8 mouse cellular contexts compared by ENCODE assay signal in genomic region chr17:78400130-78400840, GRCm38 (mm10). TPM values are rescaled to one million over a fixed set of nuclear protein-coding genes. Genes with fewer than 3 reads are reported as not detected.
A peak's percentile ranks its signal among the peaks of the same experiment; 100 is the strongest.
DNase-seq lines count a peak whose midpoint lies in the region; ATAC-seq and TF ChIP-seq lines count a peak whose summit lies in the region.

No protein-coding gene starts in this region.

- TF ChIP-seq CTCF in G1E (IDR thresholded peaks at IDR 0.05; ENCODE audit: low read depth, low read length), result no peak

- peak overlapping the region; percentile 47; the same call in 1 of the 2 replicates for H3K4me3 ChIP-seq in G1E (ENCODE audit: low read depth, low read length)
- H3K4me3 ChIP-seq in intestine, embryonic 15.5 days (replicated peaks), result no peak overlapping the region
- H3K4me3 ChIP-seq in midbrain, embryonic 14.5 days (replicated peaks; ENCODE audit: low read depth, low read length), result no peak overlapping the region

- 73% methylated on average over 12 of the region's 12 CpGs for WGBS in intestine, embryonic 15.5 days
- WGBS in midbrain, embryonic 14.5 days, result 88% methylated on average over 12 of the region's 12 CpGs

- H3K9me3 ChIP-seq in G1E (replicated peaks), result no peaks in the 10 kb centered on the region
- no peaks in the 10 kb centered on the region for H3K9me3 ChIP-seq in intestine, embryonic 15.5 days
- H3K9me3 ChIP-seq in midbrain, embryonic 14.5 days (ENCODE audit: control insufficient read depth, low read length), result no peaks in the 10 kb centered on the region

- peak; percentile 88 for ATAC-seq in G1E (ENCODE audit: extremely low read depth, insufficient number of reproducible peaks, low FRiP score, poor library complexity, severe bottlenecking)
- ATAC-seq in intestine, embryonic 15.5 days, result peak; percentile 57; the same call in 1 of the 2 replicates
- no peak for ATAC-seq in cerebellum, adult (ENCODE audit: insufficient number of reproducible peaks, low FRiP score, low TSS enrichment)
- no peak for ATAC-seq in midbrain, embryonic 14.5 days (ENCODE audit: low FRiP score, low TSS enrichment)

- H3K27me3 ChIP-seq in G1E (ENCODE audit: insufficient read depth, low read length), result no peaks in the 10 kb centered on the region
- no peaks in the 10 kb centered on the region for H3K27me3 ChIP-seq in intestine, embryonic 15.5 days (replicated peaks)
- no peaks in the 10 kb centered on the region for H3K27me3 ChIP-seq in splenic B cell, adult 2 months (ENCODE audit: control insufficient read depth, insufficient read depth, low read length, poor library complexity, severe bottlenecking)
- H3K27me3 ChIP-seq in midbrain, embryonic 14.5 days (ENCODE audit: control insufficient read depth, insufficient read depth, low read length), result no peaks in the 10 kb centered on the region

- peaks cover 66% of the 10 kb centered on the region for H3K36me3 ChIP-seq in G1E (replicated peaks)
- H3K36me3 ChIP-seq in intestine, embryonic 15.5 days, result peaks cover 10% of the 10 kb centered on the region; the same call in 1 of the 2 replicates
- H3K36me3 ChIP-seq in splenic B cell, adult 2 months (ENCODE audit: control insufficient read depth, insufficient read depth, low read length, poor library complexity, severe bottlenecking), result peaks cover 2% of the 10 kb centered on the region; the same call in 1 of the 2 replicates
- peaks cover 15% of the 10 kb centered on the region; the same call in 1 of the 2 replicates for H3K36me3 ChIP-seq in midbrain, embryonic 14.5 days (ENCODE audit: control insufficient read depth, insufficient read depth, low read length)

- H3K27ac ChIP-seq in intestine, embryonic 15.5 days, result no peak overlapping the region
- H3K27ac ChIP-seq in midbrain, embryonic 14.5 days (replicated peaks; ENCODE audit: low read depth, low read length), result no peak overlapping the region

- H3K4me1 ChIP-seq in G1E (ENCODE audit: insufficient read depth, low read depth, low read length), result peaks cover 13% of the 10 kb centered on the region
- H3K4me1 ChIP-seq in intestine, embryonic 15.5 days (replicated peaks), result peaks cover 19% of the 10 kb centered on the region
- H3K4me1 ChIP-seq in midbrain, embryonic 14.5 days (ENCODE audit: control insufficient read depth, insufficient read depth, low read length), result no peaks in the 10 kb centered on the region

- H3K4me2 ChIP-seq in intestine, embryonic 15.5 days (replicated peaks), result no peak overlapping the region
- H3K4me2 ChIP-seq in midbrain, embryonic 14.5 days (ENCODE audit: low read length), result no peak overlapping the region

- DNase-seq in kidney, postnatal 25 days, result peak; percentile 24 to 71
- no peak for DNase-seq in kidney, adult 11 months
- DNase-seq in G1E (ENCODE audit: low spot score), result peak; percentile 22
- DNase-seq in splenic B cell, adult 2 months (ENCODE audit: low read depth, low spot score), result peak; percentile 35
- DNase-seq in retina, postnatal 1 day, result no peak
- DNase-seq in midbrain, embryonic 14.5 days, result no peak

- H3K9ac ChIP-seq in intestine, embryonic 15.5 days, result no peak overlapping the region
- H3K9ac ChIP-seq in midbrain, embryonic 14.5 days (replicated peaks; ENCODE audit: low read length), result no peak overlapping the region

RNA-seq across cellular contexts. Expression of gene Fez2, which starts 17.7 kb away (rescaled TPM):
- total RNA-seq in G1E (2014; fragmentation: Nextera tagmentation) (8.2 and 9.3 TPM in 2 replicates), G1E (2017) (14.4 and 14.6 TPM in 2 replicates)
- 3.1 and 3.9 TPM in 2 replicates for polyA plus RNA-seq in G1E (2012)
- polyA plus RNA-seq in intestine, embryonic 15.5 days (2015; fragmentation: Nextera tagmentation; extraction: Ambion mirVana), result 37.1 and 42.7 TPM in 2 replicates
- 44.5 and 51.0 TPM in 2 replicates for polyA plus RNA-seq in midbrain, embryonic 14.5 days (2014; fragmentation: Nextera tagmentation; extraction: Ambion mirVana)

Comparison
In these comparisons a context has a peak if more than half of its experiments do, and no peak if none do; other contexts are left out.
1. DNase-seq: peak in kidney, postnatal 25 days (2 of 2), G1E (single experiment) and splenic B cell, adult 2 months (single experiment); none in kidney, adult 11 months (single experiment), retina, postnatal 1 day (single experiment) and midbrain, embryonic 14.5 days (single experiment).
2. ATAC-seq: peak in G1E (single experiment) and intestine, embryonic 15.5 days (single experiment); none in cerebellum, adult (single experiment) and midbrain, embryonic 14.5 days (single experiment).